Mouse (Mus musculus) midbrain, postnatal 0 days (tissue): ENCODE results near the gene Olfr303. TPM values are rescaled to one million over a fixed set of nuclear protein-coding genes. Genes with fewer than 3 reads are reported as not detected.

Source experiments
- ATAC-seq: fragments of 200-750 bp; cut with Nextera tagmentation; 2 replicates; pipeline ENCODE4 v1.8.0; 2017; ENCODE audit warnings: moderate number of reproducible peaks, mild to moderate bottlenecking, moderate TSS enrichment, moderate library complexity; ENCODE audit not compliant: low FRiP score
- DNase-seq: peaks from one replicate; pipeline ENCODE4 v3.0.0-alpha.2; 2015; ENCODE audit warnings: low spot score
- H3K27ac ChIP-seq: fragments of 300-500 bp; sonication (generic); 2 replicates; pipeline ENCODE4 v1.5.1; 2014; ENCODE audit warnings: low read depth, mild to moderate bottlenecking, low read length, mixed read lengths
- H3K27me3 ChIP-seq: fragments of 300-500 bp; sonication (generic); 2 replicates; pipeline ENCODE4 v1.6.1; 2014; ENCODE audit warnings: low read length, control low read depth, mixed read lengths; ENCODE audit not compliant: insufficient read depth
- H3K36me3 ChIP-seq: fragments of 300-500 bp; sonication (generic); 2 replicates; pipeline ENCODE4 v1.6.1; 2014; ENCODE audit warnings: low read length, control low read depth, mixed read lengths; ENCODE audit not compliant: insufficient read depth
- H3K4me1 ChIP-seq: fragments of 300-500 bp; sonication (generic); 2 replicates; pipeline ENCODE4 v1.6.1; 2014; ENCODE audit warnings: mild to moderate bottlenecking, control low read depth, antibody characterized with exemption, low read length, mixed read lengths; ENCODE audit not compliant: insufficient read depth
- H3K4me2 ChIP-seq: fragments of 300-500 bp; sonication (generic); 2 replicates; pipeline ENCODE4 v1.6.1; 2014; ENCODE audit warnings: low read depth, mild to moderate bottlenecking, low read length, mixed read lengths; ENCODE audit not compliant: poor library complexity, severe bottlenecking
- H3K4me3 ChIP-seq: fragments of 300-500 bp; sonication (generic); 2 replicates; pipeline ENCODE4 v1.5.1; 2014; ENCODE audit warnings: low read depth, mild to moderate bottlenecking, low read length, moderate library complexity
- H3K9ac ChIP-seq: fragments of 300-500 bp; sonication (generic); replicated peaks from 2 replicates; pipeline ENCODE4 v1.6.1; 2014; ENCODE audit warnings: mild to moderate bottlenecking, low read length, moderate library complexity, mixed read lengths; ENCODE audit not compliant: poor library complexity, severe bottlenecking
- H3K9me3 ChIP-seq: fragments of 300-500 bp; sonication (generic); 2 replicates; pipeline ENCODE4 v1.6.1; 2016; ENCODE audit warnings: low read length, control low read depth
- CTCF ChIP-seq: IDR thresholded peaks from 2 replicates; pipeline ENCODE4 v1.5.1; 2016; ENCODE audit warnings: antibody characterized with exemption, mild to moderate bottlenecking
- WGBS: fragments of 180-500 bp; shearing (Covaris S2); extraction: QIAGEN DNeasy Blood & Tissue Kit; methylation state at CpG from one replicate; pipeline ENCODE4 v1.1.7; 2014; 5-methylcytosine and 5-hydroxymethylcytosine counted together
- polyA plus RNA-seq: library from polyadenylated mRNA; unstranded; fragments of >200 nt; fragmentation: Nextera tagmentation; extraction: Ambion mirVana; gene quantifications from 2 replicates; pipeline ENCODE4 v1.2.1, GENCODE M21; 2015
- total RNA-seq: library from RNA; depleted of rRNA; stranded (reverse); fragments of >200 nt; gene quantifications from 2 replicates; pipeline ENCODE4 v1.2.3, GENCODE M21; 2014; rRNA removed

The Olfr303 gene
- total and polyA plus RNA-seq, 2 experiments from 2014 or later = not detected

DNA sequence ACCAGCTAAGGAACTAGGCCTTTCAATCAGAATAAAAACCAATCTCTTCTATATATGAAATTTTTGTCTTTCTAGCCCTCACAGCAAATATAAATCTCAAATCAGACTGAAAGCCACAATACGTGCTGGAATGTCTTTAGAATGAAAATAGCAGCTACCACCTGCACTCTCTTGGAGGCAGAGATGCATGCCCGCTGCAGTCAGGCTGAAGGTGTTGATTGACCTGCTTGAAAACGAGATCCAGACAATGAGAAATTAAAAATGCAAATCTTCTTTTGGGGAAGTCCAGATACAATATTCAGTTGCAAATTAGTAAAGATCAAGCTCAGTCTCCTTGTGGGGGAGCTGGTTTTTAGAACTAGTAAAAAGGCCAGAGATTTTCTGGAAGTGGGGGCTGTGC is 53.3 kb downstream of the Olfr303 start:
- H3K9me3 ChIP-seq = 0 out of 2 replicates have a peak, but pooled peaks cover 3% of the 10 kb centered on the region
- no peak overlapping the region for H3K4me3 ChIP-seq
- ATAC-seq (no peak), DNase-seq (no peak)
- H3K9ac ChIP-seq = no peak overlapping the region
- no peaks in the 10 kb centered on the region for H3K36me3 ChIP-seq
- no peak overlapping the region for H3K4me2 ChIP-seq
- H3K4me1 ChIP-seq = no peaks in the 10 kb centered on the region
- no peak overlapping the region for H3K27ac ChIP-seq
- H3K27me3 ChIP-seq = no peaks in the 10 kb centered on the region
- TF ChIP-seq CTCF = no peak
- WGBS = 61% methylated on average over 3 of the region's 3 CpGs

GRCm38 (mm10) chr7:86342881-86343565 is 54.6 kb downstream of the Olfr303 start:
- WGBS = 81% methylated on average over 14 of the region's 14 CpGs
- TF ChIP-seq CTCF = no peak
- ATAC-seq = no peak
- no peaks in the 10 kb centered on the region for H3K27me3 ChIP-seq
- no peaks in the 10 kb centered on the region for H3K9me3 ChIP-seq
- H3K4me1 ChIP-seq = no peaks in the 10 kb centered on the region
- H3K4me2 ChIP-seq = no peak overlapping the region
- H3K27ac ChIP-seq = no peak overlapping the region
- no peaks in the 10 kb centered on the region for H3K36me3 ChIP-seq
- H3K4me3 ChIP-seq = no peak overlapping the region
- no peak for DNase-seq
- H3K9ac ChIP-seq = no peak overlapping the region

Other genes with a start within 250 kb of the Olfr303 start
- gene Vmn2r75, start 226.0 kb downstream of the Olfr303 start, total RNA-seq = not detected in 2 replicates
- gene Vmn2r75, start 226.0 kb downstream of the Olfr303 start, polyA plus RNA-seq = not detected in 2 replicates
- gene Vmn2r76, start 151.5 kb downstream of the Olfr303 start, total RNA-seq = not detected in 2 replicates
- not detected in 2 replicates for gene Vmn2r76, start 151.5 kb downstream of the Olfr303 start, polyA plus RNA-seq
- gene Olfr310, start 120.6 kb downstream of the Olfr303 start, total RNA-seq = not detected in 2 replicates
- gene Olfr310, start 120.6 kb downstream of the Olfr303 start, polyA plus RNA-seq = not detected in 2 replicates
- gene Olfr309, start 84.1 kb downstream of the Olfr303 start, total RNA-seq = not detected in 2 replicates
- not detected in 2 replicates for gene Olfr309, start 84.1 kb downstream of the Olfr303 start, polyA plus RNA-seq
- not detected in 2 replicates for gene Olfr308, start 72.2 kb downstream of the Olfr303 start, total RNA-seq
- gene Olfr308, start 72.2 kb downstream of the Olfr303 start, polyA plus RNA-seq = not detected in 2 replicates
- not detected in 2 replicates for gene Olfr307, start 60.2 kb downstream of the Olfr303 start, total RNA-seq
- gene Olfr307, start 60.2 kb downstream of the Olfr303 start, polyA plus RNA-seq = not detected in 2 replicates
- gene Olfr305, start 30.9 kb downstream of the Olfr303 start, total RNA-seq = not detected in 2 replicates
- not detected in 2 replicates for gene Olfr305, start 30.9 kb downstream of the Olfr303 start, polyA plus RNA-seq
- gene Olfr304, start 11.1 kb downstream of the Olfr303 start, total RNA-seq = not detected in 2 replicates
- not detected in 2 replicates for gene Olfr304, start 11.1 kb downstream of the Olfr303 start, polyA plus RNA-seq
- not detected in 2 replicates for gene Olfr301, start 6.1 kb upstream of the Olfr303 start, total RNA-seq
- gene Olfr301, start 6.1 kb upstream of the Olfr303 start, polyA plus RNA-seq = not detected in 2 replicates
- gene Olfr299, start 62.1 kb upstream of the Olfr303 start, total RNA-seq = not detected in 2 replicates
- not detected in 2 replicates for gene Olfr299, start 62.1 kb upstream of the Olfr303 start, polyA plus RNA-seq
- not detected in 2 replicates for gene Olfr298, start 94.7 kb upstream of the Olfr303 start, total RNA-seq
- not detected in 2 replicates for gene Olfr298, start 94.7 kb upstream of the Olfr303 start, polyA plus RNA-seq
- not detected in 2 replicates for gene Olfr297, start 122.2 kb upstream of the Olfr303 start, total RNA-seq
- gene Olfr297, start 122.2 kb upstream of the Olfr303 start, polyA plus RNA-seq = not detected in 2 replicates
- gene Olfr295, start 186.1 kb upstream of the Olfr303 start, total RNA-seq = not detected in 2 replicates
- gene Olfr295, start 186.1 kb upstream of the Olfr303 start, polyA plus RNA-seq = not detected in 2 replicates
- not detected in 2 replicates for gene Olfr294, start 218.9 kb upstream of the Olfr303 start, total RNA-seq
- gene Olfr294, start 218.9 kb upstream of the Olfr303 start, polyA plus RNA-seq = not detected in 2 replicates